Mouse (Mus musculus): Measurements from ENCODE around the gene Pard6b. TPM values are rescaled to one million over a fixed set of nuclear protein-coding genes. Genes with fewer than 3 reads are reported as not detected.

Gene Pard6b
- polyA plus RNA-seq, 1 experiment from 2014 or later: 9.2 TPM

DNA sequence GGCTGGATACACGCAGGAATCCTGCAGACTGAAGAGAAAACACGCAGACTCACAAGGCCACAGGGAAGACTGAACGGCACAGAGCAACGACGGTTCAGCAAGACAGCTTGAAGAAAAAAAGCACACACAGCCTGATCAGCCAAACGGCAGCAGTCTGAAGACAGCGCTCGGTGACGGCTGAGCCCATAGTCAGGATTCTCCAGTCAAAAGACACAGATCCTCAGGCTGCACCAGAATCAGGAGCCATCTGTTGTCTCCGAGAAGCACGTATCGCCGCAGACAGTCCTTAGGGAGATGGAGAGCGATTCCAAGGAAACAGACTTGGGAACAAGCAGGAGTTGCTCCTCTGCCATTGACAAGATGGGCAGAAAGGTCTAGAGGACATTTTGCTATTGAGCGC lies 56.4 kb downstream of the Pard6b start:
- Histone ChIP-seq H3K9me3 (ENCODE audit: control insufficient read depth, low read length) (no peaks in the 10 kb centered on the region), H3K36me3 (ENCODE audit: control insufficient read depth, insufficient read depth, low read length) (no peaks in the 10 kb centered on the region), H3K4me1 (ENCODE audit: control insufficient read depth, insufficient read depth, low read length) (no peaks in the 10 kb centered on the region), H3K27ac (replicated peaks; ENCODE audit: low read depth, low read length) (no peak overlapping the region), H3K9ac (replicated peaks; ENCODE audit: low read length) (no peak overlapping the region), H3K4me3 (replicated peaks; ENCODE audit: low read depth, low read length) (no peak overlapping the region), H3K4me2 (ENCODE audit: low read length) (no peak overlapping the region), H3K27me3 (ENCODE audit: control insufficient read depth, insufficient read depth, low read length) (no peaks in the 10 kb centered on the region)
- 61% methylated on average over 15 of the region's 15 CpGs for WGBS
- ATAC-seq (ENCODE audit: low FRiP score, low TSS enrichment) (no peak), DNase-seq (peak; percentile 49)

DNA sequence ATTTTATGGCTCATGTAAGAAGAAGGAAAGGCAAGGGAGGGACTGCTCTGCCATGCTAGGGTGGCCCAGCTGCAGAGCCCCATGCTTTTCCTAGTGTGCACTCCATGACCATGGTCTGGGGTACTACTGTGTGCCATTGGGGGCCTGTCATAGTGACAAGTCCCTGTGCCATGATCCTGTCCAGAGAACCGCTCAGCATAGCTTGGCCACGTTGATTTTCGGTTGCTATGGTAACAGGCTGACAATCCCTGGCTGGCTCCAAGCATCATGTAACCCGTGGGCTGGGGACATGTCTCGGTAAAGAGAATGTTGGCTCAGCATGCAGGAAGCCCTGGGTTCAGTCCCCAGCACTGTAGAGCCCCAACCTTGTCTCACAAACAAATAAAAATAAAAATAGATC lies 63.0 kb downstream of the Pard6b start:
- H3K4me3 ChIP-seq (replicated peaks; ENCODE audit: low read depth, low read length): no peak overlapping the region
- ATAC-seq (ENCODE audit: low FRiP score, low TSS enrichment) (no peak), DNase-seq (peak; percentile 72)
- H3K36me3 ChIP-seq (ENCODE audit: control insufficient read depth, insufficient read depth, low read length): no peaks in the 10 kb centered on the region
- no peaks in the 10 kb centered on the region for H3K9me3 ChIP-seq (ENCODE audit: control insufficient read depth, low read length)
- 22% methylated on average over 5 of the region's 5 CpGs for WGBS
- H3K4me1 ChIP-seq (ENCODE audit: control insufficient read depth, insufficient read depth, low read length): no peaks in the 10 kb centered on the region
- no peak overlapping the region for H3K9ac ChIP-seq (replicated peaks; ENCODE audit: low read length)
- H3K27me3 ChIP-seq (ENCODE audit: control insufficient read depth, insufficient read depth, low read length): no peaks in the 10 kb centered on the region
- H3K4me2 ChIP-seq (ENCODE audit: low read length): no peak overlapping the region
- peak overlapping the region; percentile 45; the same call in 1 of the 2 replicates for H3K27ac ChIP-seq (replicated peaks; ENCODE audit: low read depth, low read length)

DNA sequence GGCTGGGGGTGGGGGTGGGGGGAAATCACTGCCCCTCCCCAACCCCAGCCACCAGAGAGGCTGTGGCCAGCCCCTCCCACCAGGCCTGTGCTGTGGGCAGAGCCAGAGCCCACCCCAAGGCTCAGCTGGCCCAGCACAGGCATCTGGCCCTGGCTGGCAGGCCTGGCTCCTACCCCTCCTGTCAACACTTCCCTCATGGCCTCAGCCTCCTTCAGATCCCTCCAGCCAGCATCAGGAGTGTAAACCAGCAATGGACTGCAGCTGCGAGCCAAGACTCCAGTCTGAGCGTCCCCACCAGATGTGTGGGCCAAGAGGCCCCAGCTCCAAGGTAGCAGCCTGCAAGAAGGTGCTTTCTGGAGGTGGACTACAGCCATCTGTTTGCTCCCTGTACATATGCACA lies 64.6 kb downstream of the Pard6b start:
- WGBS: 74% methylated on average over 2 of the region's 2 CpGs
- no peak for DNase-seq

DNA sequence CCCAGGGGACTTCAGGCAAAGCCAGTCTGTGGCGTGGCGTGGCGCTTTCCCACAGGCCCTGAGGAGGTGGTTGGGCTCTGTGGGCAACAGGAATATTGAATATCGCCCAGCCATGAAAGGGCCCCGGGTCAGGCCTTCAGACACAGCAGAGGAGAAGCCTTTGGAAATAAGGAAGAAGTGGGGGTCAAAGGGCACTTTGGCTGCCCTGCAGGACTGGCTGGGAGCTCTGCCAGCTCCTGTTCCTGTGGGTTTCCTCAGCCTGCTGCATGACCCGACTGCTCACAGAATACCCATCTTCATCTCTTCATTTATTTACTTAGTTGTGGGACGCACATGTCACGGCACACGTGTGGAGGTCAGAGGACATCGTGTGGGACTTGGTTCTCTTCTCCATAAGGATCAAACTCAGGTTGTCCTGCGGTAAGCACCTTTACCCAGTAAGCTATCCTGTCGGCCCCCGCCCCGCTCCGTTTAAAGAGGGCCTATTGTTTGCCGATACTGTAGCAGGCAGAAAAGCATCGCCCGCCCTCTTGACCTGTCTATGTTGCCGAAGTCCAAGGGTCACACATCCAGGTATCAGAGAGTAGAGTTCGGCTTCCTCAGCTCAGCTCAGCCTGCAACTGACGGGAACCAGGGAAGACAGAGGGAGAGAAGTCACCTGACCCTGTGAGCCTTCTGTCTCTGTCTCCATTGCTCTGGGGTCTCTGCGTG lies 67.1 kb downstream of the Pard6b start:
- no peak for ATAC-seq (ENCODE audit: low FRiP score, low TSS enrichment)
- Histone ChIP-seq H3K4me2 (ENCODE audit: low read length) (no peak overlapping the region), H3K9ac (replicated peaks; ENCODE audit: low read length) (no peak overlapping the region), H3K27me3 (ENCODE audit: control insufficient read depth, insufficient read depth, low read length) (no peaks in the 10 kb centered on the region), H3K4me3 (replicated peaks; ENCODE audit: low read depth, low read length) (no peak overlapping the region), H3K9me3 (ENCODE audit: control insufficient read depth, low read length) (no peaks in the 10 kb centered on the region), H3K36me3 (ENCODE audit: control insufficient read depth, insufficient read depth, low read length) (no peaks in the 10 kb centered on the region), H3K4me1 (ENCODE audit: control insufficient read depth, insufficient read depth, low read length) (no peaks in the 10 kb centered on the region), H3K27ac (replicated peaks; ENCODE audit: low read depth, low read length) (no peak overlapping the region)
- DNase-seq: no peak
- WGBS: 65% methylated on average over 22 of the region's 22 CpGs

More for the DNA sequence above, 64.6 kb downstream of the Pard6b start:
- no peaks in the 10 kb centered on the region for H3K27me3 ChIP-seq (ENCODE audit: control insufficient read depth, insufficient read depth, low read length)
- H3K9ac ChIP-seq (replicated peaks; ENCODE audit: low read length): no peak overlapping the region
- no peaks in the 10 kb centered on the region for H3K4me1 ChIP-seq (ENCODE audit: control insufficient read depth, insufficient read depth, low read length)
- H3K4me3 ChIP-seq (replicated peaks; ENCODE audit: low read depth, low read length): no peak overlapping the region
- H3K27ac ChIP-seq (replicated peaks; ENCODE audit: low read depth, low read length): no peak overlapping the region
- no peaks in the 10 kb centered on the region for H3K9me3 ChIP-seq (ENCODE audit: control insufficient read depth, low read length)
- ATAC-seq (ENCODE audit: low FRiP score, low TSS enrichment): no peak
- H3K4me2 ChIP-seq (ENCODE audit: low read length): no peak overlapping the region
- no peaks in the 10 kb centered on the region for H3K36me3 ChIP-seq (ENCODE audit: control insufficient read depth, insufficient read depth, low read length)

DNA sequence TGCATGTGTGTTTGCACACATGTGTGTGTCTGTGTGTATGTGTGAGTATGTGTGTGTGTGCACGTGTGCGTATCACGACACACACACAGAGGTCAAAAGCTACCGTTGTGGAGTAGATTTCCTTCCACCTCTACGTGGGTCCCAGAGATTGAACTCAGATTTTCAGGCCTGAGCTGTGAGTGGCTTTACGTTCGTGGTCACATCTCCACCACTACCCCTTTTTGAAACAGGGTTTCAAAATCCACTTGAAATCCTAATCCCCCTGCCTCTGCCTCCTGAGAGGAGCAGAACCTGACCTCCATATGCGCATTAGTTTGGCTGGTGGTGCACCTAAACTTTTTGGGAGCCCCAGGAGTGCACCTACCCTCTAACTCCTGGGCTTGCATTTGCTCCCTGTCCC lies 68.4 kb downstream of the Pard6b start:
- Histone ChIP-seq H3K9ac (replicated peaks; ENCODE audit: low read length) (no peak overlapping the region), H3K4me3 (replicated peaks; ENCODE audit: low read depth, low read length) (no peak overlapping the region), H3K9me3 (ENCODE audit: control insufficient read depth, low read length) (no peaks in the 10 kb centered on the region), H3K27ac (replicated peaks; ENCODE audit: low read depth, low read length) (no peak overlapping the region), H3K36me3 (ENCODE audit: control insufficient read depth, insufficient read depth, low read length) (no peaks in the 10 kb centered on the region), H3K4me1 (ENCODE audit: control insufficient read depth, insufficient read depth, low read length) (peaks cover 2% of the 10 kb centered on the region; the same call in 1 of the 2 replicates), H3K27me3 (ENCODE audit: control insufficient read depth, insufficient read depth, low read length) (no peaks in the 10 kb centered on the region), H3K4me2 (ENCODE audit: low read length) (no peak overlapping the region)
- no peak for ATAC-seq (ENCODE audit: low FRiP score, low TSS enrichment)
- WGBS: 94% methylated on average over 8 of the region's 8 CpGs
- no peak for DNase-seq

Small RNA genes within 50 kb of the gene (microRNA-seq; reads per million reads assigned to microRNA genes)
- not detected for gene Gm24327

Other genes with a start within 250 kb of the Pard6b start
- gene Ptpn1, start 148.9 kb upstream of the Pard6b start, polyA plus RNA-seq (2014; fragmentation: Nextera tagmentation; extraction: Ambion mirVana): 53.1 and 81.9 TPM in 2 replicates
- gene Ripor3, start 70.4 kb upstream of the Pard6b start, polyA plus RNA-seq (2014; fragmentation: Nextera tagmentation; extraction: Ambion mirVana): 0.22 TPM in 1 of 2 replicates, not detected in the other
- gene Adnp, start 126.1 kb downstream of the Pard6b start, polyA plus RNA-seq (2014; fragmentation: Nextera tagmentation; extraction: Ambion mirVana): 4.5 and 5.8 TPM in 2 replicates
- gene Gm20716, start 149.4 kb downstream of the Pard6b start, polyA plus RNA-seq (2014; fragmentation: Nextera tagmentation; extraction: Ambion mirVana): 35.8 and 35.9 TPM in 2 replicates
- 61.1 and 75.4 TPM in 2 replicates for gene Dpm1, start 149.6 kb downstream of the Pard6b start, polyA plus RNA-seq (2014; fragmentation: Nextera tagmentation; extraction: Ambion mirVana)
- 10.3 and 10.8 TPM in 2 replicates for gene Mocs3, start 149.6 kb downstream of the Pard6b start, polyA plus RNA-seq (2014; fragmentation: Nextera tagmentation; extraction: Ambion mirVana)
- gene Kcng1, start 200.7 kb downstream of the Pard6b start, polyA plus RNA-seq (2014; fragmentation: Nextera tagmentation; extraction: Ambion mirVana): 2.0 and 3.0 TPM in 2 replicates